Mouse (Mus musculus) inflammation-experienced regulatory T-cells (primary cell): ENCODE results near the gene Zfp455. TPM values are rescaled to one million over a fixed set of nuclear protein-coding genes. Genes with fewer than 3 reads are reported as not detected.

Experiments
- polyA plus RNA-seq, 2 experiments: library from polyadenylated mRNA; unstranded; fragments of 100-300 nt; shearing (Covaris generic); gene quantifications; one replicate each; pipeline ENCODE4 v1.2.1; 2017

Zfp455 gene
- polyA plus RNA-seq: 1 to 10 TPM; 3.1 to 5.3 TPM

DNA sequence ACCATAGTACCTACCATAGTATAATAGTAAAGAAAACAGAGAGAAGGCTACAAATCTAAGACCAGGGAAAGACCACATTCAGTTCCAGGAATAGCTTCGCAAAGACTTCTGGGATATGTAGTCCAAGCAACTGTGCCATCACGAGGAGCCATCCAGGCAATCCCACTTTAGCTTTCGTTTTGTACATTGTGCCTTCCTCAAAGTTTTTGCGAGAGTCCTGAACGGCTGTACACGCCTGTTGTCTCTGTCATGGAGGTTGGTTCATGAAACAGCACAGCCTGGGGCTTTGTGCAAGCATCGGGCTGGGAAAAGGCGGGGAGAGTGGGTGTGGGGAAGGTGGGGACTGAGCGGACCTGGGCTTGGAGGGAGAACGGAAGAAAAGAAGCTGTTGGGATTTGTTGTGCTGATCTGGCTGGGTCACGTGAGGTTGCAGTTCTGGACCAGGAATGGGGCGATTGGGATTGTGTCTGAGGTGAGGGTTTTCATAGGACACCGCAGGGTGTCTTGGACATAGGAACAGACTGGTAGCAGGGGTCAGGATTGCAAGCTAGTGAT is at the start of gene Zfp455:
TSS of gene Zfp455 (plus strand) at position 167 of the 555 bp plus-strand sequence.

GRCm38 (mm10) chr13:67172991-67173722 is 21.1 kb upstream of the Zfp455 start, which contains the start of gene Rsl1:
Gene Rsl1, plus strand, starts transcription at chr13:67173182.

Other genes with a start within 250 kb of the Zfp455 start
- gene Zfp712, start 133.3 kb upstream of the Zfp455 start, polyA plus RNA-seq: 10 to 100 TPM in 1 of 2 experiments, 1 to 10 TPM in 1; 5.9 to 13.6 TPM
- gene Zfp708, start 96.5 kb upstream of the Zfp455 start, polyA plus RNA-seq: 1 to 10 TPM; 3.5 to 8.1 TPM
- 1 to 10 TPM; 4.0 to 4.1 TPM for gene Gm28557, start 85.9 kb upstream of the Zfp455 start, polyA plus RNA-seq
- under 1 TPM; 0.17 to 0.31 TPM for gene Rslcan18, start 78.2 kb upstream of the Zfp455 start, polyA plus RNA-seq
- 1 to 10 TPM in 1 of 2 experiments, not detected in 1; 4.1 TPM for gene Zfp759, start 72.8 kb upstream of the Zfp455 start, polyA plus RNA-seq
- gene Rsl1, start 21.3 kb upstream of the Zfp455 start, polyA plus RNA-seq: 10 to 100 TPM; 17.3 to 21.2 TPM
- 1 to 10 TPM; 1.3 to 3.5 TPM for gene Zfp458, start 84.0 kb downstream of the Zfp455 start, polyA plus RNA-seq
- gene Zfp457, start 112.0 kb downstream of the Zfp455 start, polyA plus RNA-seq: 1 to 10 TPM in 1 of 2 experiments, under 1 TPM in 1; 0.48 to 2.3 TPM
- gene Zfp595, start 138.1 kb downstream of the Zfp455 start, polyA plus RNA-seq: 1 to 10 TPM; 7.7 to 8.4 TPM
- gene Gm28044, start 166.0 kb downstream of the Zfp455 start, polyA plus RNA-seq: 1 to 10 TPM in 1 of 2 experiments, under 1 TPM in 1; 0.90 to 1.3 TPM
- gene Zfp953, start 166.1 kb downstream of the Zfp455 start, polyA plus RNA-seq: 1 to 10 TPM; 2.3 to 4.4 TPM
- 1 to 10 TPM in 1 of 2 experiments, under 1 TPM in 1; 0.63 to 3.1 TPM for gene Gm28041, start 181.2 kb downstream of the Zfp455 start, polyA plus RNA-seq
- gene Zfp456, start 181.3 kb downstream of the Zfp455 start, polyA plus RNA-seq: 1 to 10 TPM; 5.9 to 9.4 TPM
- gene Zfp429, start 205.3 kb downstream of the Zfp455 start, polyA plus RNA-seq: 10 to 100 TPM; 19.9 to 22.8 TPM
- gene Zfp459, start 226.9 kb downstream of the Zfp455 start, polyA plus RNA-seq: 1 to 10 TPM; 3.1 to 3.7 TPM